Mouse (Mus musculus) limb, embryonic 10.5 days (tissue): ENCODE measurements at regions not wholly inside any gene's neighbourhood (a gene's known extent, or its start where the extent isn't known, plus 50 kb on each side); places are given as distances from the start of the nearest gene placed in this dataset.

Experiments
- DNase-seq: peaks from one replicate; pipeline ENCODE4 v3.0.0-alpha.2; 2017; ENCODE audit warnings: low spot score
- H3K27ac ChIP-seq: fragments of 300-500 bp; sonication (generic); 2 replicates; pipeline ENCODE4 v1.5.1; 2016; ENCODE audit warnings: mild to moderate bottlenecking
- H3K27me3 ChIP-seq: fragments of 300-500 bp; sonication (generic); 2 replicates; pipeline ENCODE4 v1.6.1; 2016; ENCODE audit warnings: low read depth, mild to moderate bottlenecking; ENCODE audit not compliant: poor library complexity, severe bottlenecking
- H3K36me3 ChIP-seq: fragments of 300-500 bp; sonication (generic); 2 replicates; pipeline ENCODE4 v1.6.1; 2016; ENCODE audit warnings: mild to moderate bottlenecking, moderate library complexity
- H3K4me1 ChIP-seq: fragments of 300-500 bp; sonication (generic); 2 replicates; pipeline ENCODE4 v1.6.1; 2016
- H3K4me3 ChIP-seq: fragments of 300-500 bp; sonication (generic); 2 replicates; pipeline ENCODE4 v1.5.1; 2016; ENCODE audit warnings: mild to moderate bottlenecking, moderate library complexity
- H3K9me3 ChIP-seq: fragments of 300-500 bp; sonication (generic); replicated peaks from 2 replicates; pipeline ENCODE4 v1.6.1; 2016; ENCODE audit warnings: mild to moderate bottlenecking
- WGBS: fragments of 180-500 bp; shearing (Covaris S2); methylation state at CpG from one replicate; pipeline ENCODE4 v1.1.7; 2016; 5-methylcytosine and 5-hydroxymethylcytosine counted together

- 76% methylated on average over 4 of the region's 4 CpGs for WGBS
- no peak overlapping the region for H3K4me3 ChIP-seq
- DNase-seq: no peak
- H3K4me1 ChIP-seq: no peaks in the 10 kb centered on the region
- no peaks in the 10 kb centered on the region for H3K36me3 ChIP-seq
- H3K9me3 ChIP-seq: no peaks in the 10 kb centered on the region
- H3K27ac ChIP-seq: no peak overlapping the region
- H3K27me3 ChIP-seq: no peaks in the 10 kb centered on the region
These were observed 59.8 kb upstream of the Osmr start for GRCm38 (mm10) chr15:6934564-6934980.

GRCm38 (mm10) chr15:6941491-6941890 is 66.7 kb upstream of the Osmr start:
- Histone ChIP-seq H3K36me3 (no peaks in the 10 kb centered on the region), H3K27me3 (no peaks in the 10 kb centered on the region), H3K9me3 (no peaks in the 10 kb centered on the region), H3K4me3 (no peak overlapping the region), H3K27ac (no peak overlapping the region), H3K4me1 (no peaks in the 10 kb centered on the region)
- no peak for DNase-seq
- WGBS: 74% methylated on average over 4 of the region's 4 CpGs

- Histone ChIP-seq H3K36me3 (no peaks in the 10 kb centered on the region), H3K9me3 (no peaks in the 10 kb centered on the region), H3K4me3 (no peak overlapping the region), H3K27me3 (no peaks in the 10 kb centered on the region), H3K27ac (no peak overlapping the region), H3K4me1 (peaks cover 11% of the 10 kb centered on the region)
- DNase-seq: no peak
- WGBS: 86% methylated on average over 5 of the region's 5 CpGs
These were observed 74.5 kb upstream of the Osmr start for GRCm38 (mm10) chr15:6949236-6949635.

GRCm38 (mm10) chr15:6949686-6950085 is 74.9 kb upstream of the Osmr start:
- WGBS: 92% methylated on average over 1 of the region's 1 CpGs
- Histone ChIP-seq H3K36me3 (no peaks in the 10 kb centered on the region), H3K27ac (no peak overlapping the region), H3K9me3 (no peaks in the 10 kb centered on the region), H3K4me3 (no peak overlapping the region), H3K4me1 (peaks cover 16% of the 10 kb centered on the region), H3K27me3 (no peaks in the 10 kb centered on the region)
- no peak for DNase-seq

- Histone ChIP-seq H3K4me3 (no peak overlapping the region), H3K27ac (no peak overlapping the region), H3K9me3 (no peaks in the 10 kb centered on the region), H3K36me3 (no peaks in the 10 kb centered on the region), H3K27me3 (no peaks in the 10 kb centered on the region), H3K4me1 (peaks cover 16% of the 10 kb centered on the region)
- WGBS: 91% methylated on average over 8 of the region's 8 CpGs
- DNase-seq: no peak
These were observed 75.7 kb upstream of the Osmr start for GRCm38 (mm10) chr15:6950503-6950902.

GRCm38 (mm10) chr15:6953556-6953955 is 78.8 kb upstream of the Osmr start:
- Histone ChIP-seq H3K27ac (no peak overlapping the region), H3K36me3 (no peaks in the 10 kb centered on the region), H3K27me3 (no peaks in the 10 kb centered on the region), H3K4me3 (no peak overlapping the region), H3K9me3 (no peaks in the 10 kb centered on the region), H3K4me1 (peaks cover 16% of the 10 kb centered on the region)
- DNase-seq: no peak
- WGBS: 22% methylated on average over 7 of the region's 7 CpGs

GRCm38 (mm10) chr15:6953970-6954791 is 79.4 kb upstream of the Osmr start:
- peak; percentile 34 for DNase-seq
- no peaks in the 10 kb centered on the region for H3K9me3 ChIP-seq
- H3K27ac ChIP-seq: no peak overlapping the region
- no peaks in the 10 kb centered on the region for H3K27me3 ChIP-seq
- 50% methylated on average over 9 of the region's 9 CpGs for WGBS
- H3K36me3 ChIP-seq: no peaks in the 10 kb centered on the region
- peaks cover 16% of the 10 kb centered on the region for H3K4me1 ChIP-seq
- H3K4me3 ChIP-seq: no peak overlapping the region

- no peaks in the 10 kb centered on the region for H3K36me3 ChIP-seq
- H3K27ac ChIP-seq: no peak overlapping the region
- H3K9me3 ChIP-seq: no peaks in the 10 kb centered on the region
- DNase-seq: no peak
- H3K27me3 ChIP-seq: no peaks in the 10 kb centered on the region
- peaks cover 8% of the 10 kb centered on the region for H3K4me1 ChIP-seq
- 95% methylated on average over 8 of the region's 8 CpGs for whole genome bisulfite sequencing
- H3K4me3 ChIP-seq: no peak overlapping the region
These were observed 85.1 kb upstream of the Osmr start for GRCm38 (mm10) chr15:6959911-6960310.

GRCm38 (mm10) chr15:6960753-6961746 is 86.3 kb upstream of the Osmr start:
- Histone ChIP-seq H3K4me1 (peaks cover 8% of the 10 kb centered on the region), H3K27me3 (no peaks in the 10 kb centered on the region), H3K36me3 (no peaks in the 10 kb centered on the region), H3K9me3 (no peaks in the 10 kb centered on the region), H3K27ac (no peak overlapping the region), H3K4me3 (no peak overlapping the region)
- 70% methylated on average over 11 of the region's 11 CpGs for WGBS
- no peak for DNase-seq

- Histone ChIP-seq H3K36me3 (no peaks in the 10 kb centered on the region), H3K9me3 (no peaks in the 10 kb centered on the region)
These were observed 89.9 kb upstream of the Osmr start for GRCm38 (mm10) chr15:6964635-6965034.

GRCm38 (mm10) chr15:6965446-6965845 is 90.7 kb upstream of the Osmr start:
- H3K27ac ChIP-seq: no peak overlapping the region
- no peak for DNase-seq
- H3K27me3 ChIP-seq: no peaks in the 10 kb centered on the region
- H3K36me3 ChIP-seq: no peaks in the 10 kb centered on the region
- H3K4me1 ChIP-seq: peaks cover 8% of the 10 kb centered on the region
- H3K4me3 ChIP-seq: no peak overlapping the region
- 73% methylated on average over 4 of the region's 4 CpGs for WGBS
- no peaks in the 10 kb centered on the region for H3K9me3 ChIP-seq

More at GRCm38 (mm10) chr15:6964635-6965034, 89.9 kb upstream of the Osmr start:
- Histone ChIP-seq H3K27me3 (no peaks in the 10 kb centered on the region), H3K4me3 (no peak overlapping the region), H3K4me1 (peaks cover 8% of the 10 kb centered on the region), H3K27ac (no peak overlapping the region)
- no peak for DNase-seq
- WGBS: 95% methylated on average over 4 of the region's 4 CpGs

GRCm38 (mm10) chr15:6974410-6974809 is 99.6 kb upstream of the Osmr start:
- Histone ChIP-seq H3K27me3 (no peaks in the 10 kb centered on the region), H3K4me1 (no peaks in the 10 kb centered on the region), H3K36me3 (no peaks in the 10 kb centered on the region), H3K9me3 (no peaks in the 10 kb centered on the region), H3K27ac (no peak overlapping the region), H3K4me3 (no peak overlapping the region)
- WGBS: 22% methylated on average over 4 of the region's 4 CpGs
- DNase-seq: no peak

- no peak for DNase-seq
- H3K4me3 ChIP-seq: no peak overlapping the region
- H3K27ac ChIP-seq: no peak overlapping the region
- H3K36me3 ChIP-seq: no peaks in the 10 kb centered on the region
- 0 out of 2 replicates have a peak, but pooled peaks cover 4% of the 10 kb centered on the region for H3K27me3 ChIP-seq
- 53% methylated on average over 9 of the region's 9 CpGs for WGBS
- no peaks in the 10 kb centered on the region for H3K9me3 ChIP-seq
- H3K4me1 ChIP-seq: peaks cover 17% of the 10 kb centered on the region
These were observed 106.7 kb upstream of the Osmr start for GRCm38 (mm10) chr15:6981430-6981829.
